Mouse (Mus musculus) ES-E14 (cell line): ENCODE measurements around the gene Dctn3. TPM values are rescaled to one million over a fixed set of nuclear protein-coding genes. Genes with fewer than 3 reads are reported as not detected.
"Not testable (repeated sequence)": the region's sequence is repeated elsewhere in the genome, so short reads cannot be mapped to it uniquely, and the experiment has no call there.

ENCODE experiments used
- DNase-seq: peaks from one replicate; pipeline ENCODE4 v3.0.0-alpha.2; 2013; ENCODE audit warnings: low read depth, low spot score
- H3K27ac ChIP-seq: 2 replicates; pipeline ENCODE4 v1.5.1; 2012; ENCODE audit warnings: low read depth, mild to moderate bottlenecking, low read length, moderate library complexity, mixed read lengths; ENCODE audit not compliant: poor library complexity, insufficient read depth, severe bottlenecking
- H3K36me3 ChIP-seq: 2 replicates; pipeline ENCODE4 v1.6.1; 2012; ENCODE audit warnings: mild to moderate bottlenecking, low read length, moderate library complexity, mixed read lengths; ENCODE audit not compliant: control insufficient read depth, poor library complexity, insufficient read depth, severe bottlenecking
- H3K4me1 ChIP-seq, 2 experiments: fragments of 150-350 bp in 1 of 2; sonication (generic) in 1 of 2; 2 replicates each; pipeline ENCODE4 v1.6.1; 2012; ENCODE audit warnings: low read length in 2 of 2, mild to moderate bottlenecking in 1 of 2, mixed read lengths in 1 of 2; ENCODE audit not compliant: control insufficient read depth in 2 of 2, insufficient read depth in 2 of 2, poor library complexity in 1 of 2
- H3K4me3 ChIP-seq, 2 experiments: fragments of 150-350 bp in 1 of 2; sonication (generic) in 1 of 2; 2 replicates each; pipeline ENCODE4 v1.5.1; 2012; ENCODE audit warnings: low read length in 2 of 2, low read depth in 1 of 2, mild to moderate bottlenecking in 1 of 2, mixed read lengths in 1 of 2; ENCODE audit not compliant: insufficient read depth in 1 of 2, poor library complexity in 1 of 2, severe bottlenecking in 1 of 2
- H3K9ac ChIP-seq: 2 replicates; pipeline ENCODE4 v1.6.1; 2012; ENCODE audit warnings: low read depth, mild to moderate bottlenecking, low read length, mixed read lengths; ENCODE audit not compliant: poor library complexity, insufficient read depth, severe bottlenecking
- H3K9me3 ChIP-seq: fragments of 150-350 bp; sonication (generic); 2 replicates; pipeline ENCODE4 v1.6.1; 2012; ENCODE audit warnings: low read depth, mild to moderate bottlenecking, low read length; ENCODE audit not compliant: control insufficient read depth, insufficient read depth
- ZC3H11A ChIP-seq: IDR thresholded peaks from 2 replicates; pipeline ENCODE4 v1.6.1; 2012; ENCODE audit warnings: low read depth, mild to moderate bottlenecking, inconsistent platforms, low read length, borderline replicate concordance
- in situ Hi-C, 2 experiments: fragments of 600-800 bp; cut with MboI; formaldehyde crosslinking; loops; one replicate each; pipeline ENCODE4 v1.15.1; 2025; ENCODE audit warnings: low sequenced_read_pairs in 2 of 2, inconsistent platforms in 1 of 2; ENCODE audit not compliant: unreplicated experiment in 2 of 2
- total RNA-seq: library from RNA; depleted of rRNA; stranded (reverse); fragments of 300-350 nt; gene quantifications from 2 replicates; pipeline ENCODE4 v1.2.3, GENCODE M21; 2012

The Dctn3 gene
- total RNA-seq, 1 experiment, result 90.9 TPM

DNA sequence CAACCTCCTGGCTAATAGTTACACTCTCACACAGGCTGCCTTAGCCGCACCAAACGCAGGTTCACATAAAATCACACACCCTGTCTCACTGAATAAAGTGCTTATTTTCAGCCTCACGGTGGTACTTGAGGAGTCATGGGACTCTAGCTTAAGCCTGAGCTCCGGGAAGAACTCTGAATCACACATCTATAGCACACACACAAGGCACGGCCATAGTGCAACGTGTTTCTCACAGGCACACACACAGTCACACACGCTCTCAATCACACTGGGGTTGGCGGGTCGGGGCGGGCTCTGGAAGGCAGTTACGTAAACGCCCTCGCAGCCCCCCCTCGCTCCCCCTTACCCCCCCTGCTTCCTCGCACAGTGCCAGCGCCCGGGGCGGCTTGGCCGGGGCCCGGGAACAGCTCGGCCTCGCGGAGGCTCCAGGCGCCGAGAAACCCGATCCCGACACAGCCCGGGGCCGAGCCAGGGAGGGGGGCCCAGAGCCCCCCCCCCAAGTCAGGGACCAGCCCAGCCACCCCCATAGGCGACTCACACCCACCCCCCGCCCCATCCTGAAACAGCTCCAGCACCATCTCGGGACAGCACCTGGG, 24.5 kb downstream of the Dctn3 start:
- H3K4me3 ChIP-seq, DNase-seq, in situ Hi-C loops: not testable (repeated sequence)

DNA sequence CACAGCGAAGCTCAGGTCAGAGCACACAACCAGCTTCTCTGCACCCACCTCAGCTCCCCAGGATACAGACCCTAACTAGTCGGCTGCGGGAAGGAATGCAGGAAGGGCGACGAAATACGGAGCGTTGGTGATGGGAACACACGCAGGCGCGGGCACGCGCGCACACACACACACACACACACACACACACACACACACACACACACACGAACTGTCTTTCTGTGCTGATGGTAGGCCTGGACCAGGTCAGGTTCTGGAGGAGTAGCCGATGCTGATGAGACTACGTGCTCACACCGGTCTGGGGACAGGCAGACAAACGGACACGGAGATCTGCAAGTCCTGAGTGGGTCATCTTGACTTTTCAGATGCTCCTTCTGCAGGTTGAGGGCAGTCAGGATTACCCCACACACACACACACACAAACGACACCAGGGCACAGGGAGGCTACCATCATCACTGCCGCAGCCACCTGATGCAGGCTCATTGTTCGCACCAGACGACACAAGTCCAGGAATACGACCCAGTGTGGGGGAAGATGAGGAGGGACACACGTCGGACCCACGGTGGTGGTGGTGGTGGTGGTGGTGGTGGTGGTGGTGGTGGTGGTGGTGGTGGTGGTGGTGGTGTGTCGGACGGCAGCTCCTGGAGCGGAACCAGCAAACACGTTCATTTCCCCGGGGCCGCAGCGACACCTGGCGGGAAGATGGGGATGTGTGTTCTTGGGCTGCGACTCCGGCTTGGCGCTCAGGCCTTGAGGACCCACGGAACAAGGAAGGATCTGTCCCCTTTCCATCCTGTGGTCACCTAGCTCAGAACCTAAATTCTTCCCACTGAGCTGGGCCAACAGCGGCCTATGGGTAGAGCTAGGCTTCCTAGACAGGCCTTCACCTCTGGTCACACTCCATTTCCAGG, 25.8 kb downstream of the Dctn3 start, which contains the start of gene Cntfr:
Cntfr (minus strand) TSS at position 160 of the 912 bp plus-strand sequence.
- H3K9me3 ChIP-seq, H3K27ac ChIP-seq, H3K36me3 ChIP-seq, in situ Hi-C loops, H3K4me1 ChIP-seq, H3K9ac ChIP-seq: not testable (repeated sequence)
- peak within 1 kb of the TSS in 1 of 2 experiments; percentile 37; a peak in 1 of 4 replicates for H3K4me3 ChIP-seq
- DNase-seq, result peak; percentile 62
- peak; percentile 41; the same call in 1 of the 2 replicates for TF ChIP-seq ZC3H11A

More for the DNA sequence above, 24.5 kb downstream of the Dctn3 start:
- H3K9ac ChIP-seq, H3K4me1 ChIP-seq, H3K27ac ChIP-seq, H3K36me3 ChIP-seq, H3K9me3 ChIP-seq: not testable (repeated sequence)

GRCm38 (mm10) chr4:41696452-41696851, 26.5 kb downstream of the Dctn3 start:
- H3K9me3 ChIP-seq, H3K27ac ChIP-seq, H3K36me3 ChIP-seq, H3K4me3 ChIP-seq, DNase-seq, in situ Hi-C loops, H3K9ac ChIP-seq, H3K4me1 ChIP-seq: not testable (repeated sequence)

DNA sequence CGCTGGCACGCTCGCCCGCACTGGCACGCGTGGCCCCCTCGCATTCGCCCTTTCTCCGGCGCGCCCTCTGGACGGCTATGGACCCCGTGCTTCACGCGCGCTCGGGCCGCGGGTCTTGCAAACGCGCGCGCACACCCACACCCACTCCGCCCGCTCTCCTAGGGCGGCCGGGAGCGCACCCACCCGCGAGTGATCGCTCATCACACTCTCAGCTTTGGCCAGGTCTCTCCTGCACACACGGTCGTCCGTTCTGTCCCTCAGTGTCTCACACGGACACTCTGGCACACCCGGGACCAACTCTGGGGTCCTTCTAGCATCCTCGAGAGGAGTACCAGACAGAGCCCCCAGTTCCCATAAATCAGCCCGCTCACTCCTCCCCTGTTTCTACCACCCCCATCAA, 27.2 kb downstream of the Dctn3 start:
- in situ Hi-C loops, H3K9me3 ChIP-seq, H3K4me1 ChIP-seq, H3K9ac ChIP-seq, H3K27ac ChIP-seq, DNase-seq, H3K36me3 ChIP-seq: not testable (repeated sequence)
- peak overlapping the region in 1 of 2 experiments; percentile 37; a peak in 1 of 4 replicates for H3K4me3 ChIP-seq

DNA sequence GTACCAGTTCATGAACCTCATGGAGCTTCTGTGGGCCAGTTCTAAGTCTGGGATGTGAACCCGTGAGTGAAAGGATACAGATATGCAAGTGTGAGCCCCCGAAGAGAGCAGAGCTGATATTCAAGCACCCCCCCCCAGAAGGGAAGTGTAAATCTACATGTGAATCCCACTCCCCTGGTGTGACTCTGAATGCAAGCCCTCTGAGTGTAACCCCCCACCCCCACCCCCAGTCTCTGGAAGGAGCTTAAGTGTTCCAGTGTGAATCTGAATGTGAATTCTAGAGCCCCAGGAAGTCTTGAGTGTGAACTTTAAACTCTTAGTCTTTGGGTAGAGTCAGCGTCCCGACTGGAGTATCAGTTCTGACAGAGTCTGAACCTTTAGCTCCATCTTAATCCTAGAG, 29.5 kb downstream of the Dctn3 start:
- DNase-seq, H3K27ac ChIP-seq, in situ Hi-C loops, H3K4me1 ChIP-seq, H3K9ac ChIP-seq, H3K36me3 ChIP-seq, H3K9me3 ChIP-seq: not testable (repeated sequence)
- peak overlapping the region in 1 of 2 experiments; percentile 21; a peak in 1 of 4 replicates for H3K4me3 ChIP-seq

- DNase-seq, H3K36me3 ChIP-seq, in situ Hi-C loops, H3K4me3 ChIP-seq, H3K9me3 ChIP-seq, H3K27ac ChIP-seq, H3K9ac ChIP-seq, H3K4me1 ChIP-seq: not testable (repeated sequence)
These were observed 33.0 kb downstream of the Dctn3 start for GRCm38 (mm10) chr4:41690014-41690413.

GRCm38 (mm10) chr4:41688562-41688961, 34.4 kb downstream of the Dctn3 start:
- DNase-seq, H3K9me3 ChIP-seq, H3K4me1 ChIP-seq, H3K4me3 ChIP-seq, H3K9ac ChIP-seq, H3K36me3 ChIP-seq, H3K27ac ChIP-seq, in situ Hi-C loops: not testable (repeated sequence)
